Mouse (Mus musculus): ENCODE measurements at regions not wholly inside any gene's neighbourhood (a gene's known extent, or its start where the extent isn't known, plus 50 kb on each side); places are given as distances from the start of the nearest gene placed in this dataset.

DNA sequence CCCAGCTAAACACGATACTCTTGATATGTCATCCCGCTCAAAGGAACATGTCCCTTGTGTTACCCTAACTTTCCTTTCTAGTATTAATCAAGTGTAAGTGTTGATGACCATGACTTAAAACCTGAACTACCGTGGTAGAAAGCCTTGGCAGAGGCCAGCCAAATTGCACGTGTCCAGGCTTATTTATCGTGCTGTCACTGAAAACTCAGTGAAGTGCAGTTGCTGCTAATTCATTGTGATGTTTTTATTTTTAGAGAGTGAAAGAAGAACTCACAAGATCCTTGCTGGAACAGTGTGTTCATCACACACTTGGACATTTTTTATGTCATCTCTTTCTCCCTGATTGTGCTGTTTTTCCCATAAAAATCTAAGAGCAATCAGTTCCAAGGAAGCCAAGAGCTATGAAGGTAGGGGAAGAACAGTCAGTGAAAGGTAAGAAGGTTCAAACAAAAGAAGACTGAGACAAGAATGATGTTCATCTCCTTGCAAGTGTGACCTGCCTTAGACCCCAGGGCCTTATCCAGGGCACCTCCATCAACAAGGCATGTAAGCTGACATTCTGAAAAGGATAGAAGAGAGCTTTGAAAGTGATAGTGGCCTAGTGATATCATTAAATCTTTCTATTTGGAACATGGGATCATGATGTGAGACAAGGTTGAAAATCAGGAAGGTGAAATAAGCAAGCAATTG lies 718.9 kb upstream of the Nrsn1 start:
- TF ChIP-seq POLR2A (IDR thresholded peaks at IDR 0.05; ENCODE audit: control insufficient read depth, low read depth, low read length) (no peak), CTCF (IDR thresholded peaks at IDR 0.05; ENCODE audit: control insufficient read depth, insufficient read depth, insufficient replicate concordance, low read depth, low read length) (no peak)
